Mouse (Mus musculus): ENCODE data around the gene Evx2. TPM values are rescaled to one million over a fixed set of nuclear protein-coding genes. Genes with fewer than 3 reads are reported as not detected.

Gene Evx2
- polyA plus RNA-seq, 1 experiment from 2014 or later: 0.47 TPM

GRCm38 (mm10) chr2:74700546-74701112 is 41.3 kb upstream of the Evx2 start:
- Histone ChIP-seq H3K9me3 (no peaks in the 10 kb centered on the region), H3K27me3 (ENCODE audit: insufficient read depth, poor library complexity, severe bottlenecking) (peaks cover 100% of the 10 kb centered on the region), H3K36me3 (no peaks in the 10 kb centered on the region), H3K27ac (no peak overlapping the region), H3K4me1 (replicated peaks) (peaks cover 29% of the 10 kb centered on the region), H3K4me3 (no peak overlapping the region)
- peak; percentile 39 for DNase-seq (ENCODE audit: low spot score)
- WGBS: 1% methylated on average over 22 of the region's 22 CpGs

- DNase-seq (ENCODE audit: low spot score): peak; percentile 41
- Histone ChIP-seq H3K27me3 (ENCODE audit: insufficient read depth, poor library complexity, severe bottlenecking) (peaks cover 100% of the 10 kb centered on the region), H3K4me1 (replicated peaks) (peaks cover 22% of the 10 kb centered on the region), H3K9me3 (no peaks in the 10 kb centered on the region), H3K4me3 (no peak overlapping the region), H3K27ac (no peak overlapping the region), H3K36me3 (no peaks in the 10 kb centered on the region)
- WGBS: 2% methylated on average over 23 of the region's 23 CpGs
These were observed 40.5 kb upstream of the Evx2 start for GRCm38 (mm10) chr2:74699664-74700545.

GRCm38 (mm10) chr2:74699053-74699430 is 39.7 kb upstream of the Evx2 start:
- Histone ChIP-seq H3K4me1 (replicated peaks) (peaks cover 17% of the 10 kb centered on the region), H3K27me3 (ENCODE audit: insufficient read depth, poor library complexity, severe bottlenecking) (peaks cover 100% of the 10 kb centered on the region), H3K4me3 (no peak overlapping the region), H3K27ac (no peak overlapping the region), H3K9me3 (no peaks in the 10 kb centered on the region), H3K36me3 (no peaks in the 10 kb centered on the region)
- under 1% methylated on average over 17 of the region's 17 CpGs for WGBS
- DNase-seq (ENCODE audit: low spot score): peak; percentile 48

- Histone ChIP-seq H3K4me1 (replicated peaks) (peaks cover 17% of the 10 kb centered on the region), H3K36me3 (no peaks in the 10 kb centered on the region), H3K27me3 (ENCODE audit: insufficient read depth, poor library complexity, severe bottlenecking) (peaks cover 100% of the 10 kb centered on the region), H3K9me3 (no peaks in the 10 kb centered on the region), H3K27ac (no peak overlapping the region), H3K4me3 (peak overlapping the region; percentile 39)
- under 1% methylated on average over 86 of the region's 86 CpGs for WGBS
- DNase-seq (ENCODE audit: low spot score): peak; percentile 74
These were observed 39.1 kb upstream of the Evx2 start for GRCm38 (mm10) chr2:74698201-74699052.

GRCm38 (mm10) chr2:74697567-74698121 is 38.3 kb upstream of the Evx2 start, which contains the start of gene Hoxd9:
Gene Hoxd9 (plus strand): TSS chr2:74697727.
- peak; percentile 76 for DNase-seq (ENCODE audit: low spot score)
- under 1% methylated on average over 43 of the region's 43 CpGs for WGBS
- peak within 1 kb of the TSS; percentile 39 for H3K4me3 ChIP-seq
- H3K27ac ChIP-seq: no peak within 1 kb of the TSS
- H3K27me3 ChIP-seq (ENCODE audit: insufficient read depth, poor library complexity, severe bottlenecking): peaks cover 100% of the 10 kb centered on the region
- no peaks in the 10 kb centered on the region for H3K36me3 ChIP-seq
- peaks cover 20% of the 10 kb centered on the region for H3K4me1 ChIP-seq (replicated peaks)
- H3K9me3 ChIP-seq: no peaks in the 10 kb centered on the region

- peak; percentile 57 for DNase-seq (ENCODE audit: low spot score)
- Histone ChIP-seq H3K27ac (no peak overlapping the region), H3K4me1 (replicated peaks) (peaks cover 27% of the 10 kb centered on the region), H3K9me3 (no peaks in the 10 kb centered on the region), H3K4me3 (no peak overlapping the region), H3K36me3 (no peaks in the 10 kb centered on the region), H3K27me3 (ENCODE audit: insufficient read depth, poor library complexity, severe bottlenecking) (peaks cover 100% of the 10 kb centered on the region)
- WGBS: under 1% methylated on average over 34 of the region's 34 CpGs
These were observed 37.3 kb upstream of the Evx2 start for GRCm38 (mm10) chr2:74696442-74697335.

- no peak overlapping the region for H3K4me3 ChIP-seq
- H3K36me3 ChIP-seq: no peaks in the 10 kb centered on the region
- WGBS: 3% methylated on average over 7 of the region's 7 CpGs
- peaks cover 100% of the 10 kb centered on the region for H3K27me3 ChIP-seq (ENCODE audit: insufficient read depth, poor library complexity, severe bottlenecking)
- H3K9me3 ChIP-seq: no peaks in the 10 kb centered on the region
- peaks cover 34% of the 10 kb centered on the region for H3K4me1 ChIP-seq (replicated peaks)
- no peak overlapping the region for H3K27ac ChIP-seq
- no peak for DNase-seq (ENCODE audit: low spot score)
These were observed 36.6 kb upstream of the Evx2 start for GRCm38 (mm10) chr2:74695813-74696430.

GRCm38 (mm10) chr2:74695383-74695782 is 36.0 kb upstream of the Evx2 start:
- Histone ChIP-seq H3K4me3 (no peak overlapping the region), H3K27ac (no peak overlapping the region), H3K27me3 (ENCODE audit: insufficient read depth, poor library complexity, severe bottlenecking) (peaks cover 100% of the 10 kb centered on the region), H3K4me1 (replicated peaks) (peaks cover 32% of the 10 kb centered on the region), H3K9me3 (no peaks in the 10 kb centered on the region), H3K36me3 (no peaks in the 10 kb centered on the region)
- 5% methylated on average over 1 of the region's 1 CpGs for WGBS
- DNase-seq (ENCODE audit: low spot score): no peak

- DNase-seq (ENCODE audit: low spot score): peak; percentile 56
- H3K9me3 ChIP-seq: no peaks in the 10 kb centered on the region
- peaks cover 32% of the 10 kb centered on the region for H3K4me1 ChIP-seq (replicated peaks)
- H3K27me3 ChIP-seq (ENCODE audit: insufficient read depth, poor library complexity, severe bottlenecking): peaks cover 100% of the 10 kb centered on the region
- no peaks in the 10 kb centered on the region for H3K36me3 ChIP-seq
- no peak overlapping the region for H3K27ac ChIP-seq
- 2% methylated on average over 16 of the region's 16 CpGs for WGBS
- H3K4me3 ChIP-seq: no peak overlapping the region
These were observed 34.7 kb upstream of the Evx2 start for GRCm38 (mm10) chr2:74694066-74694465.

GRCm38 (mm10) chr2:74693432-74693827 is 34.1 kb upstream of the Evx2 start:
- no peak for DNase-seq (ENCODE audit: low spot score)
- Histone ChIP-seq H3K27ac (no peak overlapping the region), H3K9me3 (no peaks in the 10 kb centered on the region), H3K36me3 (no peaks in the 10 kb centered on the region), H3K4me3 (no peak overlapping the region), H3K4me1 (replicated peaks) (peaks cover 28% of the 10 kb centered on the region), H3K27me3 (ENCODE audit: insufficient read depth, poor library complexity, severe bottlenecking) (peaks cover 100% of the 10 kb centered on the region)
- WGBS: 7% methylated on average over 4 of the region's 4 CpGs

- Histone ChIP-seq H3K27me3 (ENCODE audit: insufficient read depth, poor library complexity, severe bottlenecking) (peaks cover 100% of the 10 kb centered on the region), H3K9me3 (no peaks in the 10 kb centered on the region), H3K36me3 (no peaks in the 10 kb centered on the region), H3K27ac (no peak overlapping the region), H3K4me3 (no peak overlapping the region), H3K4me1 (replicated peaks) (peaks cover 23% of the 10 kb centered on the region)
- 1% methylated on average over 20 of the region's 20 CpGs for WGBS
- DNase-seq (ENCODE audit: low spot score): peak; percentile 56
These were observed 33.6 kb upstream of the Evx2 start for GRCm38 (mm10) chr2:74692808-74693431.

All from hindbrain, embryonic 10.5 days (tissue).